Mouse (Mus musculus) left cerebral cortex, postnatal 4 days (tissue): ENCODE results near the gene Sord. TPM values are rescaled to one million over a fixed set of nuclear protein-coding genes. Genes with fewer than 3 reads are reported as not detected.

Experiments
- DNase-seq: peaks from one replicate; pipeline ENCODE4 v3.0.0-alpha.2; 2022
- intact Hi-C: fragments of 180-260 bp; cut with DNase I; formaldehyde crosslinking; loops from one replicate; pipeline ENCODE4 v1.15.1; 2025
- total RNA-seq, 2 experiments: library from RNA; stranded (reverse); gene quantifications; 2 replicates each; pipeline ENCODE4 v1.2.3; 2021

Gene Sord
- total RNA-seq, 2 experiments from 2014 or later = 14.9 to 16.0 TPM

GRCm38 (mm10) chr2:122236321-122236720 is 1.8 kb downstream of the Sord start:
- no peak for DNase-seq
- intact Hi-C loops = no loop called here

DNA sequence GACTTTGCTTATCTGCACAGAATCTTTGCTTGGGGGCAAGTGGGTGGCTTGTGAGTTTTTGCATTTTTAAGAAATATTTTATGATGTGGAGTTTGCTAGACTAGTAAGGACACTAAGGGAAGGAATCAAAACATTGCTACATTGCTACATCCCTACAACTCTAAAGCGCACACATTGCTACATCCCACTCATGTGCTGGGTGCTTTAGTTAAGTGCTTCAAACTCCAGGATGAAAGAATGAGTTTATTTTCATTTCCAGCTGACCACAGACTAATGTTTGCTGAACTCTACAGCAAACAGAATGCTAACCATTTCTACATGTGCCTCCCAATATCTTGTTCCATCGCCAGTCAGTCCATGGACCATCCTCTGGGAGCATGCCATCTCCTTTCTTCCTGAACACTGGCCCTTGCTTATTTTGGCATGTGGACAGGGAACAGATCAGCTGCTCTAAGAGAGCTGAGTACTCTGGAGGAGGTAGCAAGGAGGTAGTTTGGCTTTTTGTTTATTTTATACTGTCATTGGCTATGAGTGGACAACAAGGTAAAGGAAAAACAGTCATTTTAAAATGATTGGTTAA is 3.4 kb downstream of the Sord start:
- intact Hi-C loops = no loop called here
- peak; percentile 11 for DNase-seq

GRCm38 (mm10) chr2:122240735-122241134 is 6.2 kb downstream of the Sord start:
- intact Hi-C loops = no loop called here
- DNase-seq = no peak

GRCm38 (mm10) chr2:122241226-122241625 is 6.7 kb downstream of the Sord start:
- intact Hi-C loops = no loop called here
- DNase-seq = no peak

- DNase-seq = no peak
- intact Hi-C loops = no loop called here
Observed at GRCm38 (mm10) chr2:122241935-122242334, 7.4 kb downstream of the Sord start.

- DNase-seq = peak; percentile 63
- intact Hi-C loops = no loop called here
Observed at GRCm38 (mm10) chr2:122243671-122244131, 9.2 kb downstream of the Sord start.

GRCm38 (mm10) chr2:122247786-122248185 is 13.2 kb downstream of the Sord start:
- intact Hi-C loops = no loop called here
- no peak for DNase-seq

DNA sequence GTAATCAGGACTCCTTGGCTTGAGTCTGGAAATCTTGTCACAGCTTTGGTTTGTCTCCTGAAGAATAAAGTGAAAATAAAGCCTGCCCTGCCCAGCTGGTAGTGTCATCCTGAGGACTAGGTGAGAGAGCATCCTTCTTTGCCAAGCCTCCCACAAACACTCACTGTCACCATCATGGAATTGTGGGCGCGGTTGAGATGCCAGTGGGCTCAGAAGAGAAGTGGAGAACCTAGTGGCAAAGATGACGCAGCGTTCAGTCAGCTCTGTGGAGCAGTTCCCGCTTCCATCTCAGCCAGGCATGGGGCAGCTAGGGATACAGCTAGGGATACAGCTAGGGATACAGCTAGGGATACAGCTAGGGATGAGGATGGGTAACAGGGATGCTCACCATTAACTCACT is 21.4 kb downstream of the Sord start:
- intact Hi-C loops = no loop called here
- DNase-seq = no peak

DNA sequence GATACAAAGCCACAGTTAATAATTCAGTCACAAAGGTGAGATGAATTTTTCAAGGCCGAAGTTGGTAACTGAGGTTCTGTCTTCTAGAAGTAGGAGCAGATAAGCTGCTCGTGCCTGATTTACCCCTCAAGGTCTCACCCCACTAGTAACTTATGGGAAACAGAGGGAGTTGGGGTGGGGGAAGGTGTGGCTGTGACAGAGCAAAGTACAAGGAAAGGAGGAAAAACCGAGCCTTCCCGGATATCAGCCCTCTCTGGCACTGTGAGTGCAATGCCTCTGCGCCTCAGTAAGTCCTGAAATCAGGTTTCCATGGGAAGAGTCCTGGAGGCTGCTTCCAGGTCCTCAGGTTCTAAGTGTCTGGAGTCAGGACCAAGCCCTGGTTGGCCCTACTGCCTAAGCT is 26.2 kb downstream of the Sord start:
- intact Hi-C loops = no loop called here

GRCm38 (mm10) chr2:122264690-122265089 is 30.1 kb downstream of the Sord start:
- no peak for DNase-seq
- intact Hi-C loops = no loop called here

More for the DNA sequence above, 26.2 kb downstream of the Sord start:
- DNase-seq = no peak

DNA sequence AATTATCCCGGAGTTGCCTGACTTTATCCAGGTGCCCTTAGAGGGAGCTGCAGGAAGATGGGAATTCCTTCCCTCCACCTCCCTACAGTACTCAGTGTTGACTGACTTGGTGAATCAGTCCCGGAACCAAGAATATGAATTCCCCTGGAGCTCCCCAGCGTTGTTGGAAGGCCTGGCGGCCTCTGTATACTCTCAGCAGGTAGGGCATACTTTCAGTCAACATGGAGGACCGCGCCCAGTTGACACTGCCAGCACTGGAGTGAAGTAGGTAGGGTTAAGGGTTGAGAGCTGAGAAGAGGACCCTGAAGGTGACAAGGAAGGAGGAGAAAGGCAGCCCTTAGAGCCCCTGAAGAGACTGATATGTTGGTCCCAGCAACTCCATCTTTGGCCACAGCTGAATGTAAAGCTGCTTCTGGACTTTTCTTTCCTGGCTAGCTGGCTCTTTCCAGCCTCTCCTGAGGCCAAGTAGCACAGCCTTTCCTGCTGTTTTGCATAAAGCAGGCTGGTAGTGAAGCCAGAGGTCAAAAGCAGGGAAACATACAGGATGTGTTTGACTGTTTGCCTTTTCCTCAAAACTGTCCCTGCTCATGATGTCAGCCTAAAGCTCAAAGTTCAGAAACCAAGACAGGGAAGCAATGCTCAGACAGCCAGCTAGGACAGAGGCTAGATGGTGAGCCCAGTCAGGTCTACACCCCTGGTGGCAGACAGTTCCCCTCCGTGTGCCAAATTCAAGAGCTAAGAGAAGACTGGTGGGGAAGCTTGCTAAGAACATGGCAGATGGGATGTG is 32.1 kb downstream of the Sord start:
- no peak for DNase-seq
- intact Hi-C loops = no loop called here

- intact Hi-C loops = no loop called here
- no peak for DNase-seq
Observed at GRCm38 (mm10) chr2:122278769-122279168, 44.2 kb downstream of the Sord start.

GRCm38 (mm10) chr2:122284091-122284490 is 49.5 kb downstream of the Sord start:
- intact Hi-C loops = no loop called here
- DNase-seq = no peak

DNA sequence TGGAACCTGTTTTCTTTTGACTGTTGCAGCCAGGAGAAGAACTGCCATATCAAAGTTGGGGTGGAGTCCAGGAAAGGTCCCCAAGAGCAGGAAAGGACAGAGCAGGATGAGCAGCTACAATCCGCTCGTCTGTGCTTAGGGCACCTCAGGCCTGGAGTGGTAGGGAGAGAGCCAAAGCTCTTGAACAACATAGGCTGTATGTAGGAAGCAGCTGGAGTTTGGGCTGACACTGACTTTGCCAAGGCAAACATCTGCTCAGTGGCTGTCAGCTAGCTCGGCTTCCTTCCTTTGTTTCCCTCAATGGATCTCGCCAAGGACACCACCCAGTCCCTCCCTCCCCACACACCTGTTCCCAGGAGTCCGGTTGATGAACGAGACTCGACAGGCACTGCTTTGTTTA is 51.6 kb downstream of the Sord start:
- intact Hi-C loops = no loop called here

GRCm38 (mm10) chr2:122294916-122295315 is 60.4 kb downstream of the Sord start:
- intact Hi-C loops = no loop called here
- no peak for DNase-seq

More for the DNA sequence above, 51.6 kb downstream of the Sord start:
- DNase-seq = no peak

DNA sequence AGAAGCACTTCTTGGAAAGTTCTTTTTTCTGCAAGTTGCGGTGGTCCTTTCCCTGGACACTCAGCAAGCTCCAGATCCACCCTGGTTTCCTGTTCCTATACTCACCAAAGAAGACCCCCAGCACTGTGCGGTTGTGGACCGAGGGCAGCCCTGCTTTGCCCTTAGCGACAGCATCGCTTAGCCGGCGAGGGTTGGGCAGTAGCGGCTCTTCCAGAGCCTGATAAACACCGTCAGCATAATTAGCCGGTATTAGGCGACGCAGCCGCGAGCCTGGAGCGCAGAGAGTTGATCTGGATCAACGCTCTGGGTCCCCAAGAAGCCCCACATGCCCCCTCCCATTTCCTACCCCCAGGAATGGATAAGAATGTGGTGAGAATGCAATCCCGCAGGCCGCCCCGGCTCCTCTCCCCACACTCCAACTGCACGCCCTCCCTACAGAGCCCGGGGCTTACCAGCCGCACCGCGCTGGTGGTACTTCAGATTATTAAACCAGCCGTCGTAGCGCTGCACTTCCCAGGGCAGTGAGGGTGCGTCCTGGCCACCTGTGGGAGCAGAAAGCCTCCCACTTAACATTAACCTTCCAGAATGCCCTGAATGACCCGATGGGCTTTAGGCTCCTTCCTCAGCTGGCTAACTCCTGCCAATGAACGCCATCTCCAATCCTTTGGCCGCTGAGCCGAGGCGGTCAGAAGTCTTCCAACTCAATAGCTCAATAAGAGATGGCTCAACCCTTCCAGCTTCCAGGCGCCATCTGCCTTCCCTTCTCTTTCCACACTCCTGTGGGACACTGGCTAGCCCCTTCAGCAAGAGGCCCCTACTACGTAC is 62.9 kb downstream of the Sord start:
- DNase-seq = no peak
- intact Hi-C loops = no loop called here

DNA sequence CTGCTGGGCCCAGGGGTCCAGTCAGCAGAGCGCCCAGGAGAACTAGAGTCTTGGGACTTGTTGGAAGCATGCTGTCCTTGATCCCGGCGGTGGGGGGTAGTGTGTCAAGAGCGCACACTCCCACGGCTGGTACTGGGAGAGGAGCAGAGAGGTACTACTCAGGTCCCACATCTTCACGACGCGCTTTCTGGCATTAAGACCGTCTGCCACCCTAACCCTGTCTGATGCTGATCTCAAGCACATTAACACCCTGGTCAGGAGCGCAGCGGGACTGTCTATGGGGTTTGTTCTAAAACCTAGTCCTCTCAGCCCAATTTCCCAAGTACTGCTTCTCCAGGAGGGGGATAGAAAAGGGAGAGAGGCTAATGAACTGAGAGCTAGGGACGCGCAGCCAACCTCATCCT is 63.5 kb downstream of the Sord start, which contains the start of gene Duox2:
Gene Duox2 (minus strand): TSS at position 354 of the 404 bp plus-strand sequence.
- DNase-seq = no peak
- intact Hi-C loops = no loop called here

- no peak for DNase-seq
- intact Hi-C loops = no loop called here
Observed at GRCm38 (mm10) chr2:122298596-122299490, 64.3 kb downstream of the Sord start, which contains the start of gene Duoxa2. Gene Duoxa2 (plus strand): TSS chr2:122298900.

- intact Hi-C loops = loop anchor here (5.0 kb wide), 1 partner anchor 108 kb away; no protein-coding TSS in a partner anchor
Observed at GRCm38 (mm10) chr2:122299911-122300655, 65.5 kb downstream of the Sord start.

More at GRCm38 (mm10) chr2:122299911-122300655, 65.5 kb downstream of the Sord start:
- no peak for DNase-seq
